Comparison of ENCODE assay signal across 21 mouse cellular contexts in genomic region chr4:115869512-115870210, GRCm38 (mm10). TPM values are rescaled to one million over a fixed set of nuclear protein-coding genes. Genes with fewer than 3 reads are reported as not detected.
DNase-seq lines count a peak whose midpoint lies in the region; ATAC-seq lines count a peak whose summit lies in the region.
"Had no signal": no experiment of that assay in that cellular context is flagged by ENCODE, and none has a peak within 500 bp of the region (broad histone marks: within the 10 kb centered on the region; RNA-seq: fewer than 3 reads in every experiment).

No protein-coding gene starts in this region.

- ATAC-seq in forebrain, embryonic 14.5 days = peak; percentile 63
- ATAC-seq in hindbrain, embryonic 15.5 days (ENCODE audit: low FRiP score, low read depth) = peak; percentile 61; the same call in 1 of the 2 replicates
- ATAC-seq in midbrain, embryonic 14.5 days (ENCODE audit: low FRiP score, low TSS enrichment) = 0 out of 2 replicates have a peak, but pooled peaks have one; percentile 48
- ATAC-seq: intestine, embryonic 15.5 days had no signal

- H3K36me3 ChIP-seq in embryonic facial prominence, embryonic 10.5 days (replicated peaks) = peaks cover 31% of the 10 kb centered on the region
- peaks cover 25% of the 10 kb centered on the region; the same call in 1 of the 2 replicates for H3K36me3 ChIP-seq in forebrain, embryonic 14.5 days (ENCODE audit: control insufficient read depth, insufficient read depth, low read length)
- 0 out of 2 replicates have a peak, but pooled peaks cover 3% of the 10 kb centered on the region for H3K36me3 ChIP-seq in hindbrain, embryonic 15.5 days
- 0 out of 2 replicates have a peak, but pooled peaks cover 7% of the 10 kb centered on the region for H3K36me3 ChIP-seq in midbrain, embryonic 14.5 days (ENCODE audit: control insufficient read depth, insufficient read depth, low read length)

- no peak overlapping the region for H3K4me3 ChIP-seq in embryonic facial prominence, embryonic 10.5 days
- H3K4me3 ChIP-seq in forebrain, embryonic 14.5 days (ENCODE audit: low read depth, low read length) = no peak overlapping the region
- no peak overlapping the region for H3K4me3 ChIP-seq in hindbrain, embryonic 15.5 days
- H3K4me3 ChIP-seq in midbrain, embryonic 14.5 days (replicated peaks; ENCODE audit: low read depth, low read length) = no peak overlapping the region
- H3K4me3 ChIP-seq: intestine, embryonic 15.5 days; lung, embryonic 15.5 days had no signal

- H3K9me3 ChIP-seq in embryonic facial prominence, embryonic 10.5 days = no peaks in the 10 kb centered on the region
- no peaks in the 10 kb centered on the region for H3K9me3 ChIP-seq in forebrain, embryonic 14.5 days (replicated peaks; ENCODE audit: control insufficient read depth, low read length)
- H3K9me3 ChIP-seq in hindbrain, embryonic 15.5 days = no peaks in the 10 kb centered on the region
- H3K9me3 ChIP-seq in midbrain, embryonic 14.5 days (ENCODE audit: control insufficient read depth, low read length) = no peaks in the 10 kb centered on the region
- H3K9me3 ChIP-seq: intestine, embryonic 15.5 days; lung, embryonic 15.5 days had no signal

- H3K9ac ChIP-seq in forebrain, embryonic 14.5 days (ENCODE audit: low read length) = no peak overlapping the region
- no peak overlapping the region for H3K9ac ChIP-seq in hindbrain, embryonic 15.5 days
- no peak overlapping the region for H3K9ac ChIP-seq in midbrain, embryonic 14.5 days (replicated peaks; ENCODE audit: low read length)
- H3K9ac ChIP-seq: intestine, embryonic 15.5 days; lung, embryonic 15.5 days had no signal

- no peak for DNase-seq in embryonic facial prominence, embryonic 10.5 days (ENCODE audit: low spot score)
- peak; percentile 48 for DNase-seq in forebrain, embryonic 14.5 days (ENCODE audit: low spot score)
- DNase-seq in midbrain, embryonic 14.5 days = peak; percentile 69
- no peak for DNase-seq in lung, postnatal 36 days
- no peak for DNase-seq in layer of hippocampus, adult 11-12 months (ENCODE audit: low spot score)
- no peak for DNase-seq in right cerebral cortex, postnatal 10 days (ENCODE audit: low spot score in 2 of 2)
- DNase-seq in gastrocnemius, postnatal 4 days (ENCODE audit: low spot score in 2 of 2) = no peak
- DNase-seq: cerebellum, adult 9-11 months; embryo, embryonic 11 days; heart, postnatal 10 days; kidney, postnatal 10 days; thymus, adult 2 months had no signal

- H3K4me1 ChIP-seq in embryonic facial prominence, embryonic 10.5 days = peaks cover 16% of the 10 kb centered on the region
- 0 out of 2 replicates have a peak, but pooled peaks cover 2% of the 10 kb centered on the region for H3K4me1 ChIP-seq in forebrain, embryonic 14.5 days (ENCODE audit: control insufficient read depth, insufficient read depth, low read length)
- peaks cover 19% of the 10 kb centered on the region for H3K4me1 ChIP-seq in hindbrain, embryonic 15.5 days (replicated peaks)
- peaks cover 16% of the 10 kb centered on the region for H3K4me1 ChIP-seq in midbrain, embryonic 14.5 days (ENCODE audit: control insufficient read depth, insufficient read depth, low read length)
- H3K4me1 ChIP-seq: intestine, embryonic 15.5 days; lung, embryonic 15.5 days had no signal

- H3K27ac ChIP-seq in embryonic facial prominence, embryonic 10.5 days (replicated peaks) = 0 out of 2 replicates have a peak overlapping the region, but pooled peaks have one; percentile 19
- H3K27ac ChIP-seq in forebrain, embryonic 14.5 days (ENCODE audit: low read depth, low read length) = no peak overlapping the region
- H3K27ac ChIP-seq in hindbrain, embryonic 15.5 days (replicated peaks) = no peak overlapping the region
- peak overlapping the region; percentile 43; the same call in 1 of the 2 replicates for H3K27ac ChIP-seq in midbrain, embryonic 14.5 days (replicated peaks; ENCODE audit: low read depth, low read length)
- H3K27ac ChIP-seq: intestine, embryonic 15.5 days; lung, embryonic 15.5 days had no signal

- WGBS in embryonic facial prominence, embryonic 10.5 days = 20% methylated on average over 16 of the region's 16 CpGs
- WGBS in forebrain, embryonic 14.5 days = 9% methylated on average over 16 of the region's 16 CpGs
- 20% methylated on average over 16 of the region's 16 CpGs for WGBS in hindbrain, embryonic 15.5 days
- 6% methylated on average over 16 of the region's 16 CpGs for WGBS in midbrain, embryonic 14.5 days

- H3K27me3 ChIP-seq in embryonic facial prominence, embryonic 10.5 days (replicated peaks; ENCODE audit: low read depth, poor library complexity, severe bottlenecking) = no peaks in the 10 kb centered on the region
- no peaks in the 10 kb centered on the region for H3K27me3 ChIP-seq in forebrain, embryonic 14.5 days (replicated peaks; ENCODE audit: control insufficient read depth, insufficient read depth, low read length)
- H3K27me3 ChIP-seq in hindbrain, embryonic 15.5 days = no peaks in the 10 kb centered on the region
- no peaks in the 10 kb centered on the region for H3K27me3 ChIP-seq in midbrain, embryonic 14.5 days (ENCODE audit: control insufficient read depth, insufficient read depth, low read length)
- H3K27me3 ChIP-seq: intestine, embryonic 15.5 days; lung, embryonic 15.5 days had no signal

- no peak overlapping the region for H3K4me2 ChIP-seq in forebrain, embryonic 14.5 days (ENCODE audit: low read length)
- no peak overlapping the region for H3K4me2 ChIP-seq in hindbrain, embryonic 15.5 days
- H3K4me2 ChIP-seq in midbrain, embryonic 14.5 days (ENCODE audit: low read length) = no peak overlapping the region
- H3K4me2 ChIP-seq: intestine, embryonic 15.5 days; liver, embryonic 11.5 days; lung, embryonic 15.5 days had no signal

RNA-seq across cellular contexts. Expression of gene Kncn, which starts 14.5 kb away (rescaled TPM):
- not detected in 2 replicates for polyA plus RNA-seq in embryonic facial prominence, embryonic 10.5 days (2016; fragmentation: Nextera tagmentation; extraction: Ambion mirVana)
- polyA plus RNA-seq in forebrain, embryonic 14.5 days (2014; fragmentation: Nextera tagmentation; extraction: Ambion mirVana) = 0.31 TPM in 1 of 2 replicates, not detected in the other
- polyA plus RNA-seq in hindbrain, embryonic 15.5 days (2015; fragmentation: Nextera tagmentation; extraction: Ambion mirVana) = 0.14 TPM in 1 of 2 replicates, not detected in the other
- 0.15 and 0.24 TPM in 2 replicates for polyA plus RNA-seq in midbrain, embryonic 14.5 days (2014; fragmentation: Nextera tagmentation; extraction: Ambion mirVana)
- total RNA-seq in gastrocnemius, postnatal 4 days (2021) = not detected
- total RNA-seq: adrenal gland, adult 18-20 months; gastrocnemius, adult 8-10 months; heart, postnatal 10 days; megakaryocyte, adult 5-6 weeks had no signal
- polyA plus RNA-seq: C2C12; intestine, embryonic 15.5 days; liver, embryonic 11.5 days; lung, embryonic 15.5 days had no signal

RNA-seq across cellular contexts. Expression of gene 6430628N08Rik, which starts 20.8 kb away (rescaled TPM):
- 0.09 TPM in 1 of 2 replicates, not detected in the other for polyA plus RNA-seq in embryonic facial prominence, embryonic 10.5 days (2016; fragmentation: Nextera tagmentation; extraction: Ambion mirVana)
- not detected in 2 replicates for polyA plus RNA-seq in forebrain, embryonic 14.5 days (2014; fragmentation: Nextera tagmentation; extraction: Ambion mirVana)
- 0.27 and 0.42 TPM in 2 replicates for polyA plus RNA-seq in hindbrain, embryonic 15.5 days (2015; fragmentation: Nextera tagmentation; extraction: Ambion mirVana)
- not detected in 2 replicates for polyA plus RNA-seq in midbrain, embryonic 14.5 days (2014; fragmentation: Nextera tagmentation; extraction: Ambion mirVana)
- not detected for total RNA-seq in gastrocnemius, postnatal 4 days (2021)
- total RNA-seq: adrenal gland, adult 18-20 months; gastrocnemius, adult 8-10 months; heart, postnatal 10 days; layer of hippocampus, postnatal 10 days; megakaryocyte, adult 5-6 weeks had no signal
- polyA plus RNA-seq: C2C12; intestine, embryonic 15.5 days; liver, embryonic 11.5 days; lung, embryonic 15.5 days; thymus, adult 2 months had no signal

RNA-seq across cellular contexts. Expression of gene Mknk1, which starts 30.7 kb away (rescaled TPM):
- polyA plus RNA-seq in embryonic facial prominence, embryonic 10.5 days (2016; fragmentation: Nextera tagmentation; extraction: Ambion mirVana) = 23.0 and 23.6 TPM in 2 replicates
- 19.6 and 20.0 TPM in 2 replicates for polyA plus RNA-seq in forebrain, embryonic 14.5 days (2014; fragmentation: Nextera tagmentation; extraction: Ambion mirVana)
- 22.9 and 23.0 TPM in 2 replicates for polyA plus RNA-seq in hindbrain, embryonic 15.5 days (2015; fragmentation: Nextera tagmentation; extraction: Ambion mirVana)
- polyA plus RNA-seq in midbrain, embryonic 14.5 days (2014; fragmentation: Nextera tagmentation; extraction: Ambion mirVana) = 16.0 and 18.0 TPM in 2 replicates
- total RNA-seq in gastrocnemius, postnatal 4 days (2021) = 10 to 100 TPM; 45.8 to 47.8 TPM

RNA-seq across cellular contexts. Expression of gene Mob3c, which starts 41.8 kb away (rescaled TPM):
- 2.8 and 3.5 TPM in 2 replicates for polyA plus RNA-seq in embryonic facial prominence, embryonic 10.5 days (2016; fragmentation: Nextera tagmentation; extraction: Ambion mirVana)
- 3.1 and 3.9 TPM in 2 replicates for polyA plus RNA-seq in forebrain, embryonic 14.5 days (2014; fragmentation: Nextera tagmentation; extraction: Ambion mirVana)
- 5.2 and 5.9 TPM in 2 replicates for polyA plus RNA-seq in hindbrain, embryonic 15.5 days (2015; fragmentation: Nextera tagmentation; extraction: Ambion mirVana)
- 2.5 and 4.1 TPM in 2 replicates for polyA plus RNA-seq in midbrain, embryonic 14.5 days (2014; fragmentation: Nextera tagmentation; extraction: Ambion mirVana)
- total RNA-seq in gastrocnemius, postnatal 4 days (2021) = 1 to 10 TPM; 5.5 to 8.1 TPM

Comparison
In these comparisons a context has a peak if more than half of its experiments do, and no peak if none do; other contexts are left out.
1. DNase-seq: peak in forebrain, embryonic 14.5 days (single experiment) and midbrain, embryonic 14.5 days (single experiment); none in embryonic facial prominence, embryonic 10.5 days (single experiment), lung, postnatal 36 days (single experiment), layer of hippocampus, adult 11-12 months (single experiment), right cerebral cortex, postnatal 10 days (0 of 2) and gastrocnemius, postnatal 4 days (0 of 2).
2. H3K27ac ChIP-seq: peak in embryonic facial prominence, embryonic 10.5 days (single experiment) and midbrain, embryonic 14.5 days (single experiment); none in forebrain, embryonic 14.5 days (single experiment) and hindbrain, embryonic 15.5 days (single experiment).
3. Peak in every context shown above with its lines, with median percentiles within 50 percentile points of each other: ATAC-seq.